Mouse (Mus musculus): Measurements from ENCODE around the gene Wars2. TPM values are rescaled to one million over a fixed set of nuclear protein-coding genes. Genes with fewer than 3 reads are reported as not detected.

Gene Wars2
- polyA plus RNA-seq, 1 experiment from 2014 or later, result 2.8 TPM

- WGBS (ENCODE audit: insufficient replicate concordance), result 5% methylated on average over 29 of the region's 29 CpGs
- H3K9ac ChIP-seq, result no peak overlapping the region
- peaks cover 97% of the 10 kb centered on the region for H3K27me3 ChIP-seq
- peaks cover 11% of the 10 kb centered on the region; the same call in 1 of the 2 replicates for H3K4me1 ChIP-seq (replicated peaks)
- no peak overlapping the region for H3K4me2 ChIP-seq
- no peak overlapping the region for H3K4me3 ChIP-seq (replicated peaks)
- no peaks in the 10 kb centered on the region for H3K9me3 ChIP-seq (replicated peaks)
- no peak for ATAC-seq (ENCODE audit: insufficient read depth)
- no peaks in the 10 kb centered on the region for H3K36me3 ChIP-seq (replicated peaks)
- no peak overlapping the region for H3K27ac ChIP-seq (replicated peaks)
These were observed 117.0 kb downstream of the Wars2 start for GRCm38 (mm10) chr3:99257586-99258577.

- no peaks in the 10 kb centered on the region for H3K36me3 ChIP-seq (replicated peaks)
- no peak overlapping the region for H3K9ac ChIP-seq
- no peak overlapping the region for H3K27ac ChIP-seq (replicated peaks)
- no peak overlapping the region for H3K4me2 ChIP-seq
- H3K27me3 ChIP-seq, result peaks cover 93% of the 10 kb centered on the region
- no peaks in the 10 kb centered on the region for H3K9me3 ChIP-seq (replicated peaks)
- WGBS (ENCODE audit: insufficient replicate concordance), result 6% methylated on average over 6 of the region's 6 CpGs
- no peaks in the 10 kb centered on the region for H3K4me1 ChIP-seq (replicated peaks)
- no peak for ATAC-seq (ENCODE audit: insufficient read depth)
- no peak overlapping the region for H3K4me3 ChIP-seq (replicated peaks)
These were observed 118.9 kb downstream of the Wars2 start for GRCm38 (mm10) chr3:99259741-99260270.

GRCm38 (mm10) chr3:99260395-99260794 lies 119.5 kb downstream of the Wars2 start:
- peaks cover 92% of the 10 kb centered on the region for H3K27me3 ChIP-seq
- 32% methylated on average over 2 of the region's 2 CpGs for WGBS (ENCODE audit: insufficient replicate concordance)

GRCm38 (mm10) chr3:99261371-99261791 lies 120.5 kb downstream of the Wars2 start:
- Histone ChIP-seq H3K4me2 (no peak overlapping the region), H3K27me3 (peaks cover 84% of the 10 kb centered on the region), H3K4me3 (replicated peaks) (no peak overlapping the region), H3K36me3 (replicated peaks) (no peaks in the 10 kb centered on the region), H3K4me1 (replicated peaks) (no peaks in the 10 kb centered on the region), H3K27ac (replicated peaks) (no peak overlapping the region), H3K9me3 (replicated peaks) (no peaks in the 10 kb centered on the region), H3K9ac (no peak overlapping the region)
- ATAC-seq (ENCODE audit: insufficient read depth), result no peak
- WGBS (ENCODE audit: insufficient replicate concordance), result 2% methylated on average over 18 of the region's 18 CpGs

More at GRCm38 (mm10) chr3:99260395-99260794, 119.5 kb downstream of the Wars2 start:
- Histone ChIP-seq H3K9ac (no peak overlapping the region), H3K27ac (replicated peaks) (no peak overlapping the region), H3K4me1 (replicated peaks) (no peaks in the 10 kb centered on the region), H3K4me2 (no peak overlapping the region), H3K4me3 (replicated peaks) (no peak overlapping the region), H3K9me3 (replicated peaks) (no peaks in the 10 kb centered on the region), H3K36me3 (replicated peaks) (no peaks in the 10 kb centered on the region)
- no peak for ATAC-seq (ENCODE audit: insufficient read depth)

GRCm38 (mm10) chr3:99261986-99262385 lies 121.1 kb downstream of the Wars2 start:
- Histone ChIP-seq H3K9me3 (replicated peaks) (no peaks in the 10 kb centered on the region), H3K27ac (replicated peaks) (no peak overlapping the region), H3K27me3 (peaks cover 82% of the 10 kb centered on the region), H3K4me3 (replicated peaks) (no peak overlapping the region), H3K9ac (no peak overlapping the region), H3K4me1 (replicated peaks) (no peaks in the 10 kb centered on the region), H3K36me3 (replicated peaks) (no peaks in the 10 kb centered on the region), H3K4me2 (no peak overlapping the region)
- WGBS (ENCODE audit: insufficient replicate concordance), result 13% methylated on average over 2 of the region's 2 CpGs
- ATAC-seq (ENCODE audit: insufficient read depth), result no peak

- H3K4me1 ChIP-seq (replicated peaks), result no peaks in the 10 kb centered on the region
- no peaks in the 10 kb centered on the region for H3K36me3 ChIP-seq (replicated peaks)
- H3K27ac ChIP-seq (replicated peaks), result no peak overlapping the region
- WGBS (ENCODE audit: insufficient replicate concordance), result 22% methylated on average over 9 of the region's 9 CpGs
- H3K9ac ChIP-seq, result no peak overlapping the region
- H3K4me3 ChIP-seq (replicated peaks), result no peak overlapping the region
- no peak overlapping the region for H3K4me2 ChIP-seq
- H3K9me3 ChIP-seq (replicated peaks), result no peaks in the 10 kb centered on the region
- no peak for ATAC-seq (ENCODE audit: insufficient read depth)
- H3K27me3 ChIP-seq, result peaks cover 67% of the 10 kb centered on the region
These were observed 122.6 kb downstream of the Wars2 start for GRCm38 (mm10) chr3:99263471-99263903.

GRCm38 (mm10) chr3:99264695-99265094 lies 123.8 kb downstream of the Wars2 start:
- WGBS (ENCODE audit: insufficient replicate concordance), result 22% methylated on average over 7 of the region's 7 CpGs
- peaks cover 55% of the 10 kb centered on the region for H3K27me3 ChIP-seq
- ATAC-seq (ENCODE audit: insufficient read depth), result no peak

GRCm38 (mm10) chr3:99266752-99267303 lies 126.0 kb downstream of the Wars2 start:
- Histone ChIP-seq H3K4me2 (no peak overlapping the region), H3K9ac (no peak overlapping the region), H3K27ac (replicated peaks) (no peak overlapping the region), H3K27me3 (peaks cover 37% of the 10 kb centered on the region), H3K9me3 (replicated peaks) (no peaks in the 10 kb centered on the region), H3K4me3 (replicated peaks) (no peak overlapping the region), H3K4me1 (replicated peaks) (no peaks in the 10 kb centered on the region), H3K36me3 (replicated peaks) (no peaks in the 10 kb centered on the region)
- no peak for ATAC-seq (ENCODE audit: insufficient read depth)
- WGBS (ENCODE audit: insufficient replicate concordance), result 43% methylated on average over 10 of the region's 10 CpGs

More at GRCm38 (mm10) chr3:99264695-99265094, 123.8 kb downstream of the Wars2 start:
- no peak overlapping the region for H3K4me2 ChIP-seq
- no peaks in the 10 kb centered on the region for H3K36me3 ChIP-seq (replicated peaks)
- H3K9ac ChIP-seq, result no peak overlapping the region
- no peaks in the 10 kb centered on the region for H3K4me1 ChIP-seq (replicated peaks)
- no peak overlapping the region for H3K27ac ChIP-seq (replicated peaks)
- no peaks in the 10 kb centered on the region for H3K9me3 ChIP-seq (replicated peaks)
- no peak overlapping the region for H3K4me3 ChIP-seq (replicated peaks)

- ATAC-seq (ENCODE audit: insufficient read depth), result no peak
- H3K9me3 ChIP-seq (replicated peaks), result no peaks in the 10 kb centered on the region
- H3K4me1 ChIP-seq (replicated peaks), result no peaks in the 10 kb centered on the region
- no peak overlapping the region for H3K4me3 ChIP-seq (replicated peaks)
- WGBS (ENCODE audit: insufficient replicate concordance), result 44% methylated on average over 12 of the region's 12 CpGs
- no peak overlapping the region for H3K9ac ChIP-seq
- no peak overlapping the region for H3K4me2 ChIP-seq
- no peaks in the 10 kb centered on the region for H3K27me3 ChIP-seq
- no peak overlapping the region for H3K27ac ChIP-seq (replicated peaks)
- no peaks in the 10 kb centered on the region for H3K36me3 ChIP-seq (replicated peaks)
These were observed 137.2 kb downstream of the Wars2 start for GRCm38 (mm10) chr3:99277973-99278580.

- Histone ChIP-seq H3K9me3 (replicated peaks) (no peaks in the 10 kb centered on the region), H3K4me1 (replicated peaks) (no peaks in the 10 kb centered on the region), H3K36me3 (replicated peaks) (no peaks in the 10 kb centered on the region), H3K27me3 (no peaks in the 10 kb centered on the region), H3K4me2 (no peak overlapping the region), H3K4me3 (replicated peaks) (no peak overlapping the region), H3K27ac (replicated peaks) (no peak overlapping the region), H3K9ac (no peak overlapping the region)
- WGBS (ENCODE audit: insufficient replicate concordance), result 47% methylated on average over 3 of the region's 3 CpGs
- ATAC-seq (ENCODE audit: insufficient read depth), result no peak
These were observed 138.8 kb downstream of the Wars2 start for GRCm38 (mm10) chr3:99279718-99280117.

- Histone ChIP-seq H3K4me3 (replicated peaks) (no peak overlapping the region), H3K4me1 (replicated peaks) (no peaks in the 10 kb centered on the region), H3K27ac (replicated peaks) (no peak overlapping the region), H3K9ac (no peak overlapping the region), H3K4me2 (no peak overlapping the region), H3K36me3 (replicated peaks) (no peaks in the 10 kb centered on the region), H3K9me3 (replicated peaks) (no peaks in the 10 kb centered on the region), H3K27me3 (no peaks in the 10 kb centered on the region)
- no peak for ATAC-seq (ENCODE audit: insufficient read depth)
- 50% methylated on average over 4 of the region's 4 CpGs for WGBS (ENCODE audit: insufficient replicate concordance)
These were observed 140.6 kb downstream of the Wars2 start for GRCm38 (mm10) chr3:99281453-99281852.

All from liver, embryonic 15.5 days (tissue).